Mouse (Mus musculus): ENCODE measurements at regions not wholly inside any gene's neighbourhood (a gene's known extent, or its start where the extent isn't known, plus 50 kb on each side); places are given as distances from the start of the nearest gene placed in this dataset.
A peak's percentile ranks its signal among the peaks of the same experiment; 100 is the strongest.

GRCm38 (mm10) chr4:55701334-55701733, 169.1 kb upstream of the Klf4 start:
- no peak for DNase-seq (ENCODE audit: low read depth, low spot score)

DNA sequence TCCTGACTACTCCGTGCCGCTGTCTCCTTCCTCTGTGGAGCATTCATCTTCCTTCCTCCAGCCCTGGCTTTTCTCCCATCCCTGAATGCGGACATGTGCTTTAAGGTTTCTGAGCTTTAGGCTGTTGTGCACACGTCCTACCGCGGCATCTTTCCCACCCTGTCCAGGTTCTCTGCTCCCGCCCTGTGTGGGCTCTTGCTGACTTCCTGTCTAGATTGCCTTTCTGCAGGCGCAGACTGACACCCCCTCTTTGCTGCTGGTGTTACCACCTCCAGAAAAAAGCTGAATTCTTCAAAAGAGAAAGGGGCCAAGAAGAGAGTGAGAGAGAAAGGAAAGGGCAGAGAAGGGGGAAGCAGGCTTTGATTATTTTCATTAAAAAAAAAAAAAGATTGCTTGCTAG, 167.7 kb upstream of the Klf4 start:
- DNase-seq (ENCODE audit: low read depth, low spot score): no peak

DNA sequence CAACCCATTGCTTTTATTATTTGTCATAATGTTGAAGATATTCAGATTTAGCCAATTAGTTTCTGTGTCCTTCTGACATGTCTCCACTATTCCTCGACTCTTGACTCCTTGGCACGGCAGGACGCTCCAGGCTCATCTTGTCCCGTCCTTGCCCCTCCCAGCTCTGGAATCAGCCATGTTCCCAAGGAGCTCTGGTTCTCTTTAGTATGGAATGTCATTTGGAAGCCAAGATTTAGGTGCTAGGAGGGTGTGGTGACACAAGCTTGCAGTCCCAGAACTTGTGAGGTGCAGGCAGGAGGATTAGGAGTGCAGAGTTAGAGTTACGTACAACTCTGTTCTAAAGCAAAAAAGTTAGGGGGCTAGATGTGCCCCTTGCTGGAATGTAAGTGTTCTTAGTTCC, 166.9 kb upstream of the Klf4 start:
- DNase-seq (ENCODE audit: low read depth, low spot score): peak; percentile 31

DNA sequence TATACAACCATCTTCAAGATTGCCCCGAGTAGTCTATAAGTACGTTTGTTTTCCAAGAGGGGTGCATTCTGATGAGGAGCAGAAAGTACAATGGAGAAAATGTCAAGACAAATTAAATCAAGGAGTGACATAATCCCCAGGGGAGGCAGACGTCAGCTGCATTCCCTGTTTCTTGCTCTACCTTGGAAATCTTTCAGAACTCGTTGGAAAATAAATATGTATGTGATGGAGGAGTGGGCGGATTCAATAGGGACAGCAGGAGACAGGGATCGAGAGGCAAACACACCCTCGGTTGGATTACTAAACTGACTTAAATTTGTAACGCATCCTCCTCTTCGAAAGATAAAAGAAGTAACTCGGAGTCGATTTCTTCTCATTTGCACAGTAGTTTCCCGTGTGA, 164.8 kb upstream of the Klf4 start:
- DNase-seq (ENCODE audit: low read depth, low spot score): no peak

GRCm38 (mm10) chr4:55696428-55696827, 164.2 kb upstream of the Klf4 start:
- no peak for DNase-seq (ENCODE audit: low read depth, low spot score)

DNA sequence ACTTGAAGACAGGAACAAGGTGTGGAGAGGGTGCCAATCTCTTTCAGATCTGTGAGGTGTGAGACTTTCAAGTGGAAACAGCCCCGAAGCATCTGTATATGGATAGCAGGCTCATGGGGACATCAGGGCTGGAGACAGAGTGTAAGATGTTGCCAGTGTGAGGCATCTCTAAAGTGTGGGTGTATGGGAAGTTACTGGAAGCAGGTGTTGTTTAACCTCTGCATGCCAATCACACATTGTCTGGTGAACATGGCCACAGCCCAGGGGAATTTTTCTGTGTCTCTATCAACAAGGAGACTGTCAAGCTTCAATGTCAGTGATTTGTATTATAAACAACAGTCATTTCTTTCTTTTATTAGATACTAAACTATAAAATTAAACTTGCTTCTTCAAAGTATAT, 163.0 kb upstream of the Klf4 start:
- no peak for DNase-seq (ENCODE audit: low read depth, low spot score)

GRCm38 (mm10) chr4:55689479-55689878, 157.2 kb upstream of the Klf4 start:
- DNase-seq (ENCODE audit: low read depth, low spot score): no peak

DNA sequence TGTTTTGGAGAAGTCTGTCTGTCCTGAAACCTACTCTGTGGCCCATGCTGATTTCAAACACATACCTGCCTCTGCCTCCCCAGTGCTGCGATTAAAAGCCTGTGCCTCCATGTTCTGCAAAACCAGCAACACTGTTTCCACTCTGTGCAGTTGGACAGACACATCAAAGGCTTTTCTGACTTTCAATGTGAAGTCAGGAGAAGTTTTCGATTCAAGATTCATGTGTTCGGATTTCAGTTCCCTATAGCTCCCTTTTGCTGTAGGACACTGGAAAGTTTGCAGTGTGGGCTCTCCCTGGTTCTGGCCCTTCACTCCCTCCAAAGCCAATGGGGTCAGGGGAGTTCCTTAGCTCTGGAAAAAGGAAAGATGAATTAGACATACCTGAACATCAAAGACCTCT, 154.5 kb upstream of the Klf4 start:
- no peak for DNase-seq (ENCODE audit: low read depth, low spot score)

DNA sequence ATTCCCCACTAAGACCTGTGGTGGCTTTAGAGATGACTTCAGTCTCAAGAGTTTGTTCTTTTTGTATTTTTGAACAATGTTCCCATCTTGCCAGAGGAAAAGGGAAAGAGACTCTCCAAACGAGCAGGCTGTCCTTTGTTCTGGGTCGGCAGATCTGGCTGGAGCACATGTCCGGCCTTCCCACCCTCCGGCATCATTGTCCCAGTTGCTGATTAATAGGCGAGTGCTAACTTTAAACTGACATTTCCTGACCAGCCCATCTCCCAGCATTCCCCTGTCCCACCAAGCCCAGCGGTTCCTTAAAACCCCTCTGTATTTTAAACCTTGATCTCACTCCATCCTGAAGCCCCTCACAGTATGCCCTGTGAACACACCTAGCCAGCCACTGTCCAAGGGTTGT, 140.0 kb upstream of the Klf4 start:
- no peak for DNase-seq (ENCODE audit: low read depth, low spot score)

DNA sequence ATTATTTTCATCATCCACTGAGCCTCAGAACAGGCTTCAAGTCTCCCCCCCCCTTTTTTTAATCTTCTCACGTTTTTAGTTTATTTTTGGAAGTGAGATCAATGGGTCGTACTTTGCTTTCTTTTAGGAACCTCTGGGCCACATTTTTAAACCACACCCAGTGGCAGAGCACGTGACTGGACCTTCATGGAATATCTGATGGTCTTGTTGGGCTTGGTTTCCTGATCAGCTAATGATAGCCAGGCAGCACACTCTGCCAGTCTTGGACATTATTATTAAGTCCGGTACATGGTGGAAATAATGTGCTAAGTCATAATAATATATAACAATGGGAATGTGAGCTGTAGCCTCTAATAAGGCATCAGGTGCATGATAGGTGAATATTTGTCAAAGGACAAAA, 138.0 kb upstream of the Klf4 start:
- no peak for DNase-seq (ENCODE audit: low read depth, low spot score)

DNA sequence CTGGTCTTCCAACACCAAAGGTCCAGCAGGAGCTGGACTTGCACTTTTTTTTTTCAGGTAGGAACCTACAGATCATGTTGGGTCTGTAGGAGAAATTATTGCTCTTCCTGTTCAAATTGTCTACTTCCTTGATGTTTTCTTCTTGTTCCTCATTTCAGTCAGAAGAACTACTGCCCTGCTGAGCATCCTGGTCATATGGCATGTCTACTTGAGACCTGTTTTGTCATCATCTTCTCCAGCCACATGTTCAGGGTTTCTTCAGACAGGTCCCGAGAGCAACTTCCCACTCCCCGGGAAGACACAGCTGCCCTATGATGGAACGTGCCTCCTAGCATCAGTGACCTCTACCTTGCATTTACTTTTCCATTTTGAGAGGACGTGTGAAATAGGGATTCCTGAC, 132.6 kb upstream of the Klf4 start:
- DNase-seq (ENCODE audit: low read depth, low spot score): no peak

DNA sequence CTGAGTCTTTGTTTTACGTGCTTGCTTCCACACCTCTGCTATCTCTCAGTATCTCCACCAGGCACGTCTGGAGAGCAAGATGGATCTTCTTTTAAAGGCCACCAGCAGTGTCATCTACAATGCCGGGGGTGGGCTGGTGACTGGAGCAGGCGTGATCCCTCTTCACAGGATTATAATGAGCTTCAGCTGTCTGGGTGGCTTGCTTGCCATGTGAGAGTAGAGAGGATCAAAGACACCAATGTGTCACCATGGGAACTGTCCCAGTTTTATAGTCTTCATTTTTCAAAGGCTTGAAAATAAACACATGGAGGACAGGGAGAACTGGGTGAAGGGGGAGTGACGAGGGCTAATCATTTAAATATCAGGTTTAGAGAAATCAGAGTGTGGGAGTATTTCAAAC, 131.6 kb upstream of the Klf4 start:
- DNase-seq (ENCODE audit: low read depth, low spot score): no peak

DNA sequence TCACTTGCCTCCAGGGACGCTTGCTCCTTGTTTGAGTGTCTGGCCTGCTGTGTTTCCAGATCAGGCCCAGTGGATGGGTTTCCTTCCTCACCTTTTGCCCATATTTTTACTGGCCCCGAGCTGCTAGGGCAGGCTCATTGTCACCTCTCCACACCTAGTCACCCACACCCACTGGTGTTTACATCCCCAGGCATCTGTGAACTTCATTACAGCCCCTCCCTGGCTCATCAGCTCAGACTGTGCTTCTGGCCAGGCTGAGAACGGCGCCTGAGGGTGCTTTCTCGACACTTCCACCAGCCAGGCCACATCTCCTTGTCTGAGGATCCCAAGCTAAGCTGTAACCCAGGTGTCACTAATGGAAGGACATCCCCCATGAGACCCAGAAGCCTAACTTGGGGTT, 129.8 kb upstream of the Klf4 start:
- DNase-seq (ENCODE audit: low read depth, low spot score): no peak

GRCm38 (mm10) chr4:55658904-55659303, 126.6 kb upstream of the Klf4 start:
- DNase-seq (ENCODE audit: low read depth, low spot score): no peak

- no peak for DNase-seq (ENCODE audit: low read depth, low spot score)
These were observed 123.1 kb upstream of the Klf4 start for GRCm38 (mm10) chr4:55655329-55655728.

DNA sequence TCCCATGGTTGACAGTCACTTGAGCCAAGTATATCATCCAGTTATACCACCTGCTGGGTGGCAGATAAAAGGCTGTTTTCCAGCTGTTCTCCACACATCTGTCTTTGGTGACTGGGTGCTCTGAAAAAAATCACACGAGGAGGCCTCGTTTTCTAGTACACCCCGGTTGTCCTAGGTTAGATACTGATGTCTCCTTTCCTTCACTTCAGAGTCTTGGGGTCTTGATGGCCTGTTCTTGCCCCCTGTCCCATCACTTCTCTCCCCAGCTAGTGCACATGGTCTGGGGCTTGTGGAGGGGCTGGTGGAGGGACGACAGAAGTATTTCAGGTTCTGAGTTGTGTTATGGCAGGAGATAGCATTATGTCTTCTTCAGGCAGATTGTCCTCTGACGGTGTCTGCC, 120.4 kb upstream of the Klf4 start:
- DNase-seq (ENCODE audit: low read depth, low spot score): no peak

GRCm38 (mm10) chr4:55651811-55652410, 119.6 kb upstream of the Klf4 start:
- DNase-seq (ENCODE audit: low read depth, low spot score): peak; percentile 71

GRCm38 (mm10) chr4:55651051-55651763, 118.9 kb upstream of the Klf4 start:
- DNase-seq (ENCODE audit: low read depth, low spot score): peak; percentile 31

- DNase-seq (ENCODE audit: low read depth, low spot score): no peak
These were observed 117.9 kb upstream of the Klf4 start for GRCm38 (mm10) chr4:55650186-55650585.

DNA sequence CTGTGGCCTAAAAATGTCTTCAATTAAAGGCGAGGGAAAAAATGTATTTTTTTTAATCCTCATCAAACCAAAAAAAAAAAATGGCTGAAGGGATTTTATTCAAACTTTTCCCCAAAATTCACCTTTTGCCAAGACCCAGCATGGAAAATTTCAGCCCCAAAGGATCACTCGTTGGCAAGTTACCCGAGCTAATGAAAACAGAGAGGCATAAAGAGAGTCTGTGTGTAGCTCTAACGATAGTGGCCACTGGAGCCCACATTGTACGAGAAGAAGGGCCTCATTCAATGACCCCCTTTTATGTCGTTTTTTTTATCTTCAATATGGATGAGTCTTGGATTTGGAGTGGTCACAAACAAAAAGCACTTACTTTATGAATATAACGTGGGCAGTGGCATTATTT, 116.1 kb upstream of the Klf4 start:
- no peak for DNase-seq (ENCODE audit: low read depth, low spot score)

DNA sequence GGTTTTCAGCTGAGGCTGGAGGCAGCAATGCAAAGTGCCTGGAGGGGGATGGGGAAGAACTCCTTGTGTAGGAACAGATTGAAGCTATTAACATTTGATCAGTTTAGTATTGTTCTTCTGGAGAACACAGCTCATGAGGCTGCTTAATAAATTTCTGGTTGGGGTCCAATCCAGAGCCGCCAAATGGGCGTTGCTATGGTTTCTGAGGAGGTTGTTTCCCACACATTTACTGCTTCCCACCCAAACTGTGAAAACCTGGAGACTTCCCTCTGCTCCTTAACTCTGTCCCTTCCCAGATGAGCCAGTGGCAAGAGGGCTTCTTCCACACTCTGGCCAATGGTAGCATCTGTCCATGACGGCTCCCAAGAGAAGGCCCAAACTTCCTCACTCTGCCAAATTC, 113.2 kb upstream of the Klf4 start:
- DNase-seq (ENCODE audit: low read depth, low spot score): no peak

DNA sequence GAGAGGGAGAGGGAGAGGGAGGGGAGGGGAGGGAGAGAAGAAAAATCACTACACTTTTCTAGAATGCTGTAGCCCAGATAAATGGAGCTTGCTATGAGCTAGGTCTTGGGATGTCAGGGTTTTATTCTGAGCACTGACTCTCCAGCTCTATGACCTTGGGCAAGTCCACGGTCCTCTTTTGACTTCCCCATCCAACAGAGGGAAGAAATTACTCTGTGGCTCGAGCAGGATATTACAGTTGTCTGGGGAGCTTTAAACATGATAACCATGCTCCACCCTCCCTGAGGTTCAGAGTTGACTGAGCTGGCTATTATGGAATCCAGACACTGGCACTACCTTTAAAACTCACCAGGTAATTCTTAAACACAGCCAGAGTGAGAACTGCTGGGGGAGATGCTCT, 112.6 kb upstream of the Klf4 start:
- no peak for DNase-seq (ENCODE audit: low read depth, low spot score)

DNA sequence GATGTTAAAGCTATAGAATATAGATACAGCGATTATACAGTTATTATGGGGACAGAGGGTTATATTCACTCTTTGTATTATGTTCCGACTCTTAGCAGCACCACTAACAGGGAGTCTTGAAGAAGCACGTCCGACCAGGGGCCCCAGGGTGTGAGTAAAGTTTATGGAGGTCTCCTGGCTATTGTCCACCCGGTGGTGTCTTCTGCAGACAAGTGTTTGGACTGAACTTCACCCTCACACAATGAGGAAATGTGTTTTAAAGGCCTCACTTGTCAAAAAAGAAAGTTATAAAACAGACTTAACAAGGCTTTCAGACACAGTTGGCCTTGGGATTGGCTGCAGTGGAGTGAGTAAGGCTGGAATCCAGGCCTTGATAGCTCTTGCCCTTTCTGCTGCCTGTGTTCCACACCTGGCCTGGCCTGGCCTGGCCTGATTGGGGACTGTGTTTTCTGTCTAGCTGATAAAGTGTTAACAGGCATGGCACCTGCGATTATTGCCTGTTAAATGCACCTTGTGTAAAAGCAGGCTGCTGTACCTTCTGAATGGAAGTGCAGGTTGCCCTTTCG, 102.8 kb upstream of the Klf4 start:
- no peak for DNase-seq (ENCODE audit: low read depth, low spot score)
